Mouse (Mus musculus) embryonic facial prominence, embryonic 11.5 days (tissue): ENCODE results near the gene Lurap1. TPM values are rescaled to one million over a fixed set of nuclear protein-coding genes. Genes with fewer than 3 reads are reported as not detected.

Source experiments
- ATAC-seq: fragments of 200-750 bp; cut with Nextera tagmentation; replicated peaks from 2 replicates; pipeline ENCODE4 v1.8.0; 2017; ENCODE audit warnings: low read depth; ENCODE audit not compliant: insufficient number of reproducible peaks, low FRiP score, low TSS enrichment
- DNase-seq: peaks from one replicate; pipeline ENCODE4 v3.0.0-alpha.2; 2015; ENCODE audit warnings: low spot score
- H3K27ac ChIP-seq: fragments of 300-500 bp; sonication (generic); replicated peaks from 2 replicates; pipeline ENCODE4 v1.5.1; 2014; ENCODE audit warnings: mild to moderate bottlenecking, low read depth, low read length, control low read depth
- H3K27me3 ChIP-seq: fragments of 300-500 bp; sonication (generic); 2 replicates; pipeline ENCODE4 v1.6.1; 2014; ENCODE audit warnings: mild to moderate bottlenecking, low read length, moderate library complexity, mixed read lengths; ENCODE audit not compliant: control insufficient read depth, insufficient read depth
- H3K36me3 ChIP-seq: fragments of 300-500 bp; sonication (generic); replicated peaks from 2 replicates; pipeline ENCODE4 v1.6.1; 2014; ENCODE audit warnings: low read depth, mild to moderate bottlenecking, low read length, moderate library complexity, mixed read lengths; ENCODE audit not compliant: control insufficient read depth, insufficient read depth
- H3K4me1 ChIP-seq: fragments of 300-500 bp; sonication (generic); 2 replicates; pipeline ENCODE4 v1.6.1; 2014; ENCODE audit warnings: low read length, mixed read lengths; ENCODE audit not compliant: control insufficient read depth, insufficient read depth
- H3K4me2 ChIP-seq: fragments of 300-500 bp; sonication (generic); 2 replicates; pipeline ENCODE4 v1.6.1; 2014; ENCODE audit warnings: low read depth, mild to moderate bottlenecking, control low read depth, low read length, moderate library complexity
- H3K4me3 ChIP-seq: fragments of 300-500 bp; sonication (generic); 2 replicates; pipeline ENCODE4 v1.5.1; 2014; ENCODE audit warnings: low read depth, low read length, control low read depth
- H3K9ac ChIP-seq: fragments of 300-500 bp; sonication (generic); replicated peaks from 2 replicates; pipeline ENCODE4 v1.6.1; 2014; ENCODE audit warnings: mild to moderate bottlenecking, control low read depth, low read length
- H3K9me3 ChIP-seq: fragments of 300-500 bp; sonication (generic); replicated peaks from 2 replicates; pipeline ENCODE4 v1.6.1; 2016; ENCODE audit warnings: mild to moderate bottlenecking, low read length, inconsistent platforms, mixed read lengths; ENCODE audit not compliant: control insufficient read depth
- WGBS: fragments of 180-500 bp; shearing (Covaris S2); extraction: QIAGEN DNeasy Blood & Tissue Kit; methylation state at CpG from one replicate; pipeline ENCODE4 v1.1.7; 2014; 5-methylcytosine and 5-hydroxymethylcytosine counted together
- polyA plus RNA-seq: library from polyadenylated mRNA; unstranded; fragments of >200 nt; fragmentation: Nextera tagmentation; extraction: Ambion mirVana; gene quantifications from 2 replicates; pipeline ENCODE4 v1.2.1, GENCODE M21; 2014

The Lurap1 gene
- polyA plus RNA-seq, 1 experiment from 2014 or later, result 2.1 TPM

- ATAC-seq, result no peak
- H3K9me3 ChIP-seq, result no peaks in the 10 kb centered on the region
- H3K4me3 ChIP-seq, result no peak overlapping the region
- no peak overlapping the region for H3K9ac ChIP-seq
- 91% methylated on average over 23 of the region's 23 CpGs for WGBS
- peaks cover 11% of the 10 kb centered on the region for H3K36me3 ChIP-seq
- H3K4me2 ChIP-seq, result no peak overlapping the region
- no peaks in the 10 kb centered on the region for H3K4me1 ChIP-seq
- DNase-seq, result no peak
- H3K27me3 ChIP-seq, result no peaks in the 10 kb centered on the region
- H3K27ac ChIP-seq, result no peak overlapping the region
These were observed 62.5 kb downstream of the Lurap1 start for GRCm38 (mm10) chr4:116088510-116089249.

Other genes with a start within 250 kb of the Lurap1 start
- 1.0 and 1.4 TPM in 2 replicates for gene Dmbx1, start 211.4 kb downstream of the Lurap1 start, polyA plus RNA-seq
- gene Faah, start 133.4 kb downstream of the Lurap1 start, polyA plus RNA-seq, result 1.4 and 1.8 TPM in 2 replicates
- gene Nsun4, start 97.5 kb downstream of the Lurap1 start, polyA plus RNA-seq, result 20.5 and 21.3 TPM in 2 replicates
- gene Uqcrh, start 76.3 kb downstream of the Lurap1 start, polyA plus RNA-seq, result 445 and 455 TPM in 2 replicates
- 74.8 and 78.4 TPM in 2 replicates for gene Lrrc41, start 76.1 kb downstream of the Lurap1 start, polyA plus RNA-seq
- 57.6 and 60.1 TPM in 2 replicates for gene Rad54l, start 27.6 kb downstream of the Lurap1 start, polyA plus RNA-seq
- 52.7 and 56.8 TPM in 2 replicates for gene Pomgnt1, start 27.5 kb downstream of the Lurap1 start, polyA plus RNA-seq
- gene Tspan1, start 16.3 kb upstream of the Lurap1 start, polyA plus RNA-seq, result 0.24 TPM in 1 of 2 replicates, not detected in the other
- not detected in 2 replicates for gene 1700042G07Rik, start 22.0 kb upstream of the Lurap1 start, polyA plus RNA-seq
- gene Gm49337, start 22.0 kb upstream of the Lurap1 start, polyA plus RNA-seq, result not detected in 2 replicates
- gene Pik3r3, start 70.3 kb upstream of the Lurap1 start, polyA plus RNA-seq, result 49.0 and 50.5 TPM in 2 replicates